Mouse (Mus musculus) midbrain, embryonic 10.5 days (tissue): ENCODE results near the gene Stk11ip. TPM values are rescaled to one million over a fixed set of nuclear protein-coding genes. Genes with fewer than 3 reads are reported as not detected.

Experiments
- DNase-seq: peaks from one replicate; pipeline ENCODE4 v3.0.0-alpha.2; 2017; ENCODE audit warnings: low spot score
- H3K27ac ChIP-seq: fragments of 300-500 bp; sonication (generic); replicated peaks from 2 replicates; pipeline ENCODE4 v1.5.1; 2016; ENCODE audit warnings: mild to moderate bottlenecking
- H3K27me3 ChIP-seq: fragments of 300-500 bp; sonication (generic); 2 replicates; pipeline ENCODE4 v1.6.1; 2016; ENCODE audit warnings: low read depth, mild to moderate bottlenecking; ENCODE audit not compliant: poor library complexity, severe bottlenecking
- H3K36me3 ChIP-seq: fragments of 300-500 bp; sonication (generic); 2 replicates; pipeline ENCODE4 v1.6.1; 2016; ENCODE audit warnings: mild to moderate bottlenecking, moderate library complexity
- H3K4me1 ChIP-seq: fragments of 300-500 bp; sonication (generic); 2 replicates; pipeline ENCODE4 v1.6.1; 2016
- H3K4me3 ChIP-seq: fragments of 300-500 bp; sonication (generic); 2 replicates; pipeline ENCODE4 v1.5.1; 2016; ENCODE audit warnings: mild to moderate bottlenecking, moderate library complexity
- H3K9me3 ChIP-seq: fragments of 300-500 bp; sonication (generic); replicated peaks from 2 replicates; pipeline ENCODE4 v1.6.1; 2016; ENCODE audit warnings: mild to moderate bottlenecking
- WGBS: fragments of 180-500 bp; shearing (Covaris S2); methylation state at CpG from one replicate; pipeline ENCODE4 v1.1.7; 2016; 5-methylcytosine and 5-hydroxymethylcytosine counted together
- polyA plus RNA-seq: library from polyadenylated mRNA; unstranded; fragments of >200 nt; fragmentation: Nextera tagmentation; extraction: Ambion mirVana; gene quantifications from 2 replicates; pipeline ENCODE4 v1.2.1, GENCODE M21; 2016

Gene Stk11ip
- polyA plus RNA-seq, 1 experiment from 2014 or later: 31.7 TPM

DNA sequence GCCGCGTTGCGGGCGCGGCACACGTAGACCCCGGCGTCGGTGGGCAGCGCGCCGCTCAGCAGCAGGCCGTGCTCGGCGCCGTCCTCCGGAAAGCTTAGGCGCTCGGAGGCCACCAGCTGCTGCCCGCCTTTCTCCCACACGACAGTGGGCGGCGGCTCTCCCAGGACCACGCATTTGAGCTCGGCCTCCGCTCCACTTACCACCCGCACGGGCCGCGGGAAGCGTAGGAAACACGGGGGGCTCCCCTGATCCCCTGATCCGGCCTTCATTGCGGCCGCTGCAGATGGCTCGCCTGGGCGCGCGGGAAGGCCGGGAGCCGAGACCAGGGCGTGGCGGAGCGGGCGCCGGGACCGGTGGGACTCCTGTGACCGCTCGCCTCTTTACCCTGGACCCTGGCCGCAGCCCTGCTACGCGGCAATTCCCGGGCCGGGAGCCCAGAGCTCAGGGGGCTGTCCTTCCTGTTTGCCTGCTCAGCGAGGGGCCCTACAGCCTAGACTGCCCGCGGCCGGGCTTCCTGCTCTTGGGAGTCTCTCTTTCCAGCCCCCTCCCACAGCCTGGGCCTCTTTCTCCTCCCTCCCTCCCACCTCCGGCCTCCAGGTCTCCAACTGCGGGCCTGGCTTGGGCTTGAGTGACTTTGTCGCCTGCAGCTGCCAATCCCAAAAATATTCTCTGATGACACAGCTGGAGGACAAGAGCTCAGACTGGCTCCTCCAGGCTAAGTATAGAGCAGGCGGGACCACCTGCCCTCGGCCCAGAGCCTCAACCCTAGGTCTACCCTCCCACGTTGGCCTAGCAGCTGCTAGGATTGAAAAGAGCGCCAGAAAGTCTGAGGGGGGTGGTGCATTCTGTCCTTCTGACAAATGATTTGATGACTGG is 15.1 kb upstream of the Stk11ip start, which contains the start of gene Obsl1:
Obsl1 (minus strand) TSS at position 497 of the 876 bp plus-strand sequence.
- no peaks in the 10 kb centered on the region for H3K9me3 ChIP-seq
- peak within 1 kb of the TSS; percentile 78 for H3K4me3 ChIP-seq
- H3K4me1 ChIP-seq: peaks cover 68% of the 10 kb centered on the region
- WGBS: under 1% methylated on average over 65 of the region's 65 CpGs
- peaks cover 74% of the 10 kb centered on the region for H3K27me3 ChIP-seq
- DNase-seq: peak; percentile 85
- H3K36me3 ChIP-seq: peaks cover 27% of the 10 kb centered on the region
- H3K27ac ChIP-seq: peak within 1 kb of the TSS; percentile 97

DNA sequence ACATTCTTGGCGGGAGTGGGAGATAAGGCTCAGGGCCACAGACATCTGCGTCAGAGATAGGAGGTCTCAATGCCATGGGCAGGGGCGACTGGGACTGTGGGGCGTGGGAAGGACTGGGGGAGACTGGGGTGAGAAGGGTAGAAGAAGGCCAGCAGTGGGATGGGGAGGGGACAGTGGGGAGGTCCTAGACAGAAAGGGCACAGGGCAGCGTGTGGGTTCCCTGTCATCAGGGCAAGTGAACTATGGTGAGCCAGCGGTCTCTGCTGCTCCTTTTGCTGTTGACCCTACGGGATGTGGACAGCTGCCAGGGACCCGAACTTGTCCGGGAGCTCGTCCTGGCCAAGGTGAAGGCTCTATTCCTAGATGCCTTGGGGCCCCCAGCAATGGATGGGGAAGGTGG is 14.3 kb upstream of the Stk11ip start, which contains the start of gene Inha:
Inha (plus strand) TSS at position 72 of the 400 bp plus-strand sequence.
- Histone ChIP-seq H3K4me3 (peak within 1 kb of the TSS; percentile 78), H3K9me3 (no peaks in the 10 kb centered on the region), H3K27me3 (peaks cover 74% of the 10 kb centered on the region), H3K36me3 (peaks cover 19% of the 10 kb centered on the region), H3K4me1 (peaks cover 76% of the 10 kb centered on the region), H3K27ac (peak within 1 kb of the TSS; percentile 97)
- no peak for DNase-seq
- WGBS: 77% methylated on average over 10 of the region's 10 CpGs

DNA sequence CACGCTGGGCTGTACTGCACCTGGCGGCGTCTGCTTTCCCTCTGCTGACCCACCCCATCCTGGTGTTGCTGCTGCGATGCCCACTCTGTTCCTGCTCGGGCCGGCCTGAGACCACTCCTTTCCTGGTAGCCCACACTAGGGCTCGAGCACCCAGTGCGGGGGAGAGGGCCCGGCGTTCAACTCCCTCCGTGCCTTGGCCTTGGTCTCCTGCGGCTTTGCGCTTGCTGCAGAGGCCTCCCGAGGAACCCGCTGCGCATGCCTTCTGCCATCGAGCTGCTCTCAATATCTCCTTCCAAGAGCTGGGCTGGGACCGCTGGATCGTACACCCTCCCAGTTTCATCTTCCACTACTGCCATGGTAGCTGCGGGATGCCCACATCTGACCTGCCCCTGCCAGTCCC is 11.7 kb upstream of the Stk11ip start:
- 0 out of 2 replicates have a peak overlapping the region, but pooled peaks have one; percentile 33 for H3K27ac ChIP-seq
- peaks cover 64% of the 10 kb centered on the region for H3K4me1 ChIP-seq
- H3K27me3 ChIP-seq: peaks cover 55% of the 10 kb centered on the region
- DNase-seq: no peak
- no peak overlapping the region for H3K4me3 ChIP-seq
- H3K36me3 ChIP-seq: no peaks in the 10 kb centered on the region
- 46% methylated on average over 20 of the region's 20 CpGs for WGBS
- H3K9me3 ChIP-seq: no peaks in the 10 kb centered on the region

DNA sequence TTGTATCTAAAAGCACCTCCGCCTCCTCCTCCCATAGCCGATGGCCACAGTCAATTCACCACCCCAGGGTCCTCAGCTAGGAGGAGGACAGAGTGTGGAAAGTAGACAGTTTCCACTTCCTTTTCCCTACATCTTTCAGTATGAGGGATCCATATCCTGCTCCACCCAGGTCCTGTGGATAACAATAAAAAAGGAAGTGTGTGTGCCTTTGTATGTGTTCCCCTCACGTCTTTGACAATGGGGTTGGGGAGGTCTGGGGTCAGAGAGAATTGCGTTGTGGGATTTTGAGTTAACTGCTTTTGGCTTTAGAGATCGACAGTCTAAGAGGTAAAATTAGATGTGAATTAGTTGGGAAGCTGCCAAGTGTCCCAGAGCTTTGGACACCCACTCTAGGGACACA is 11.2 kb upstream of the Stk11ip start:
- no peak overlapping the region for H3K27ac ChIP-seq
- peaks cover 58% of the 10 kb centered on the region for H3K4me1 ChIP-seq
- H3K9me3 ChIP-seq: no peaks in the 10 kb centered on the region
- no peaks in the 10 kb centered on the region for H3K36me3 ChIP-seq
- no peak overlapping the region for H3K4me3 ChIP-seq
- 78% methylated on average over 5 of the region's 5 CpGs for WGBS
- peaks cover 50% of the 10 kb centered on the region for H3K27me3 ChIP-seq
- DNase-seq: no peak

DNA sequence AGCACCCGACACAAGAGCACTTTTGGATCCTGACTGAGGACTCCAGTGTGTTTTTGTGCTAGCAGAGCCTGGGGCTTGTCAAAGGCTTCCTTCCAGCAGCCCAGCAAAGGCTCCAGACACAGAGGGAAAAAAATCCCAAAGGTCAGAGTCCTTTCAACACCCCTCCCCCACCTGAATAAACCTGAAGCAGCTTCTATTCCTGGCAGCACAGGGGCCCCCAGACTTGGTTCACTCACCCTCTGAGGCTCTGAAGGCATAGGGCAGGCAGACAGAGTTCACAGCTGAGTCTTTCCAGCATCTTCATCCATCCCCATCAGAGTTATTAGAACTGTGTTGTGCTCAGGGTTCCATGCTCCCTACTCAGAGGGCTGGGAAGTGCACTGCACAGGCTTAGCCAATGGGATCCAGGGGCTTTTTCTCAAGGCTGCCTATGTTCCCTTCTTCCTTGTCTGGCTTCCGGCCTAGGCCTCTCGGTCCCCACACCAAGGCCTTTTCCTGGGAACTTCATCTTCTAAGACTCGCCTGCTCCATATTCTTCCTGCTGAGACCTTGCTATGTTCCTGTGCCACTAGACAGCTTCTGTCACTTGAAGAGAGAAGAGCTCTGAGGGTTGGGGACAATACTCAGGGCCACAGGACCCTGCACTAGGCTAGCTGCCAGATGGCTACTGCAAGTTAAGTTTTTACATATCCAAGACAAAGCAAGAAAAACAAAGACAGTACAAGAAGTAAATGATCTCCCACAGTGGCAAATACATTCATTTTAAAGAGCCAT is 9.7 kb upstream of the Stk11ip start:
- H3K4me1 ChIP-seq: peaks cover 43% of the 10 kb centered on the region
- H3K9me3 ChIP-seq: no peaks in the 10 kb centered on the region
- H3K27ac ChIP-seq: peak overlapping the region; percentile 39; the same call in 1 of the 2 replicates
- no peak for DNase-seq
- peaks cover 36% of the 10 kb centered on the region for H3K27me3 ChIP-seq
- no peaks in the 10 kb centered on the region for H3K36me3 ChIP-seq
- H3K4me3 ChIP-seq: no peak overlapping the region
- 63% methylated on average over 4 of the region's 4 CpGs for WGBS

DNA sequence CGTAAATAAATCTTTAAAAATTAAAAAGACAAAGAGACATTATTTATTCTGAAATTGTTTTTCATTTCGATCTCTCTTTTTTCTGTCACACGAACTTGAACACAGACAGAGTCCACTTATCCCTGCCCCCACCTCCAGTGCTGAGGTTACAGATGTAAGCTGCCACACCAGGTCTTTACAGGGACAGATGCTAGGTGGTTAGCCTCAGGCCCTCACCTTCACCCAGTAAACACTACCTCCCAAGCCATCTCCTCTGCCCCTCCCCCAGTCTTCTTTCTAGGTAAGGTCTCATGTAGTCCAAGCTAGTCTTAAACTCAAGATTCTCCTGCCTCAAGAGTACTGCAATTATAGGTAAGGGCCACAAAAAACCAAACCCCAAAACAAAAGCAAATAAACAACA is 8.8 kb upstream of the Stk11ip start:
- DNase-seq: no peak
- Histone ChIP-seq H3K4me1 (peaks cover 34% of the 10 kb centered on the region), H3K4me3 (no peak overlapping the region), H3K27ac (no peak overlapping the region), H3K36me3 (no peaks in the 10 kb centered on the region), H3K9me3 (no peaks in the 10 kb centered on the region), H3K27me3 (peaks cover 26% of the 10 kb centered on the region)
- 90% methylated on average over 3 of the region's 3 CpGs for WGBS

DNA sequence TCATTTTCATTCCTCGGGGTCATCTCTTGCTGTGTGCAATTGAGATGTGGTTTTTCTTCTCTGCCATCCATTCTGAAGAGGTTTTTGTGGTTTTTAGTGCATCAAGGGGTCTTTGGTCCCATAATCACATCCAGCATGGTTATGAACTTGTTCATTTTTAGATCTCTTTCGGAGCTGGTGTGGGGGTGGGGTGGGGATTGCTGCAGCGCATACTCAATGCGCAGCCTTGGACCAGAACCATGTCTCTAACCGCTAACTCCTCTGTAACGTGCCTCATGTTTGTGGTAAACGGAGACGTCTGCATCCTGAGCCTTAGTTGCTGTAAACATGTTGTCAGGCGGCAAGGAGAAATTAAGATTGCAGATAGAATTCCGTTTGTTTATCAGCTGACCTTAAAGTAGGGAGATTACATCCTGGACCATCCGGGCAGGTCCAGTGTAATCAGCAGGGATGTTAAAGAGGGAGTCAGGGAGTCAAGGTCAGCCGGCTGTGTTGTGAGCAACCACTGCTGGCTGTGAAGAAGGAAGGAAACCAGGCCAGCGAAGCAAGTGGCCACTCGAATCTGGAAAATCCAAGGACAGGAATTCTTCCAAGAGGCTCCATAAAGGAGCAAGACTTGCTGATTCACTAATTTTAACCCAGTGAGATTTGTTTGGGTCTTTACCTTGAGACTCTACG is 4.5 kb upstream of the Stk11ip start:
- Histone ChIP-seq H3K4me1 (peaks cover 11% of the 10 kb centered on the region), H3K36me3 (no peaks in the 10 kb centered on the region), H3K9me3 (no peaks in the 10 kb centered on the region), H3K27ac (no peak overlapping the region), H3K4me3 (no peak overlapping the region), H3K27me3 (no peaks in the 10 kb centered on the region)
- WGBS: 84% methylated on average over 15 of the region's 15 CpGs
- no peak for DNase-seq

DNA sequence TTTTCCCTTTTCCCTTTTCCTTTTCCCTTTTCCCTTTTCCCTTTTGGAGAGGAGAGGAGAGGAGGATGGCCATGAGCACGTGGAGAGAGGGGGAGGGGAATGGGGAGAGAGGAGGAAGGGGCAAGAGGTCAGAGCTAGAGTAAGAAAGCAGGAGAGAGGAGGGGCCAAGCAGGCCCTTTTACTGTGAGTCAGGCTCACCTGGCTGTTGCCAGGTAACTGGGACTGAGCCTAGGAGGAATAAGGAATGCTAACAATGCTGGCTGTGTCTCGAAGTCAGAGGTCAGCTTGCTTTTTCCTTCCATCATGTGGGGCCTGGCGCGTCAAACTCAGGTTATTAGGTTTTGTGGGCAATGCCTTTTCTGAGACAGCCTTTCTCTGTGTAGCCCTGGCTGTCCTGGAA is 3.3 kb upstream of the Stk11ip start:
- H3K27me3 ChIP-seq: no peaks in the 10 kb centered on the region
- no peaks in the 10 kb centered on the region for H3K9me3 ChIP-seq
- no peak for DNase-seq
- H3K36me3 ChIP-seq: no peaks in the 10 kb centered on the region
- H3K27ac ChIP-seq: no peak overlapping the region
- no peak overlapping the region for H3K4me3 ChIP-seq
- 45% methylated on average over 4 of the region's 4 CpGs for WGBS
- peaks cover 19% of the 10 kb centered on the region for H3K4me1 ChIP-seq

DNA sequence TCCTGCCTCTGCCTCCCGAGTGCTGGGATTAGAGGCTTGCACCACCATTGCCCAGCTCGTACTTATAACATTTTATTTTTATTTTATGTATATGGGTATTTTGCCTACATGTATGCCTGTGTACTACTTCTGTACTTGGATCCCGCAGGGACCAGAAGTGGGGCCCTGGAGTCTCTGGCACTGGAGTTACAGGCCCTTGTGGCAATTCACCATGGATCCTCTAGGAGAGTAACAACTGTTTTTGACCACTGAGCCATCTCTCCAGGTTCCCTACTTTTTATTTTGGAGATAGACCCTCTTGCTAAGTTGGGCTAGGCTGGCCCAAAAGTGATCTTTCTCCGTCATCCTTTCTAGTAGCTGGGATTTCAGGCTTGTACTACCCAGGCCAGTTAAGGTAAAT is 2.9 kb upstream of the Stk11ip start:
- no peaks in the 10 kb centered on the region for H3K36me3 ChIP-seq
- no peak for DNase-seq
- no peak overlapping the region for H3K4me3 ChIP-seq
- H3K4me1 ChIP-seq: peaks cover 19% of the 10 kb centered on the region
- no peaks in the 10 kb centered on the region for H3K27me3 ChIP-seq
- H3K9me3 ChIP-seq: no peaks in the 10 kb centered on the region
- no peak overlapping the region for H3K27ac ChIP-seq
- 92% methylated on average over 4 of the region's 4 CpGs for WGBS

DNA sequence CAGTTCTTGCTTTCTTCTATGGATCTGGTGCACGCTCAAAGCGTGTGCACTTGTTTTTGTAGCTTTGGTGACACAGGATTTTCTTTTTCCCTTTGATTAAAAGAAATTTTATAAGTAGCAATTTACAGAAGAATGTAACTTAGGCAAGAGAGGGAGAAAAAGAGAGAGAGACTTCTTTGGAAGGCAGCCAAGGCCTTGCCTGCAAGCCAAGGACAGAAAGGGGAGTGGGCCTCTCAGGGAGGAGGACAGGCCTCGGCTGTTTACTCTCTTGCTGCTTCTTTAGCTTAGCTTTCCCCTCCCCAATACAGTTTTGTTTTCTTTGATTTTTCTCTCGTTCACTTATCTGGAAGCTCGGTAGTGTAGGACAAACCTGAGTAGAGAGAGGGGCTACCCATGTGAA is 1.8 kb upstream of the Stk11ip start:
- H3K4me1 ChIP-seq: peaks cover 19% of the 10 kb centered on the region
- DNase-seq: no peak
- H3K36me3 ChIP-seq: no peaks in the 10 kb centered on the region
- no peak overlapping the region for H3K4me3 ChIP-seq
- WGBS: 91% methylated on average over 5 of the region's 5 CpGs
- H3K27me3 ChIP-seq: no peaks in the 10 kb centered on the region
- H3K27ac ChIP-seq: no peak overlapping the region
- no peaks in the 10 kb centered on the region for H3K9me3 ChIP-seq

DNA sequence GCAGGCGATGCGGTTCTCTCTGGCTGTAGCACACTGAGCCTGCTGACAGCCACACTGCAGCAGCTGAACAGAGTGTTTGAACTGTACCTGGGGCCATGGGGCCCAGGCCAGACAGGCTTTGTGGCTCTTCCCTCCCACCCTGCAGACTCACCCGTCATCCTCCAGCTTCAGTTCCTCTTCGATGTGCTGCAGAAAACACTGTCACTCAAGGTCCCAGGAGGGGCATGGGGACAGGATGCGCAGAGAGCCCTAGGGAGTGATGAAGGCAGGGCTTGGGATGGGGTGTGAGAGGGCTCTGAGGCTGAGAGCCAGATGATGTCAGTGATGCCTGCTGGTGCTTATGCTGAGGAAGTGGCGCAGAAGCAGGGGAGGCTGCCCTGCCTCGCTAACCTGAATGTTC is 3.4 kb downstream of the Stk11ip start:
- WGBS: 88% methylated on average over 7 of the region's 7 CpGs
- no peak for DNase-seq
- Histone ChIP-seq H3K27me3 (no peaks in the 10 kb centered on the region), H3K4me3 (no peak overlapping the region), H3K4me1 (peaks cover 14% of the 10 kb centered on the region), H3K27ac (no peak overlapping the region), H3K36me3 (peaks cover 46% of the 10 kb centered on the region), H3K9me3 (no peaks in the 10 kb centered on the region)

DNA sequence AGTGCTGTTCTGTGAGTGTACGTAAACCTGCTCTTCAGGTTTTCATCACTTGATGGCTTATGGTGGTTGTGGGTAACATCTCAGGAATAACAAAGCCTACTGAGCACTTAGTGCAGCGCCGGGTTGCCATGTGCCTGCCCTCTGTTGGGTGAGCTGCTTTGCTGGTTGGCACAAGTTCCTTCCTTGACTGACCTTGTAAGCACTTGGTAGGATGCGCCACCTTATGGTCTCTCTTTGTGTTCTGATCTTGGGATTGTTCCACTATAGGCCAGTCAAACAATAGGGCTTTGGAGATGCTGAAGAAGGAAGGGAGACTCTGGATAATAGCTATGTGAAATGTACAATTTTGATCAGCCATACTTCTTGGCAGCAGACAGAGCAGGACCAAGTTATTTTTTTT is 9.2 kb downstream of the Stk11ip start:
- Histone ChIP-seq H3K27me3 (no peaks in the 10 kb centered on the region), H3K27ac (no peak overlapping the region), H3K4me1 (no peaks in the 10 kb centered on the region), H3K4me3 (no peak overlapping the region), H3K9me3 (no peaks in the 10 kb centered on the region), H3K36me3 (peaks cover 88% of the 10 kb centered on the region)
- no peak for DNase-seq
- WGBS: 91% methylated on average over 4 of the region's 4 CpGs
